Mouse (Mus musculus) limb, embryonic 15.5 days (tissue): Measurements from ENCODE around the gene Gtsf2. TPM values are rescaled to one million over a fixed set of nuclear protein-coding genes. Genes with fewer than 3 reads are reported as not detected.
"Not testable (repeated sequence)": the region's sequence is repeated elsewhere in the genome, so short reads cannot be mapped to it uniquely, and the experiment has no call there.

ENCODE experiments used
- ATAC-seq: fragments of 200-750 bp; cut with Nextera tagmentation; 2 replicates; pipeline ENCODE4 v1.8.0; 2017; ENCODE audit warnings: low read depth, moderate TSS enrichment; ENCODE audit not compliant: insufficient number of reproducible peaks, low FRiP score, low TSS enrichment
- H3K27ac ChIP-seq: fragments of 300-500 bp; sonication (generic); 2 replicates; pipeline ENCODE4 v1.5.1; 2015; ENCODE audit warnings: moderate library complexity, mild to moderate bottlenecking, inconsistent platforms
- H3K27me3 ChIP-seq: fragments of 300-500 bp; sonication (generic); 2 replicates; pipeline ENCODE4 v1.6.1; 2015; ENCODE audit warnings: inconsistent platforms
- H3K36me3 ChIP-seq: fragments of 300-500 bp; sonication (generic); 2 replicates; pipeline ENCODE4 v1.6.1; 2015; ENCODE audit warnings: inconsistent platforms
- H3K4me1 ChIP-seq: fragments of 300-500 bp; sonication (generic); 2 replicates; pipeline ENCODE4 v1.6.1; 2015; ENCODE audit warnings: inconsistent platforms
- H3K4me2 ChIP-seq: fragments of 300-500 bp; sonication (generic); 2 replicates; pipeline ENCODE4 v1.6.1; 2015; ENCODE audit warnings: mild to moderate bottlenecking, inconsistent platforms
- H3K4me3 ChIP-seq: fragments of 300-500 bp; sonication (generic); 2 replicates; pipeline ENCODE4 v1.5.1; 2015; ENCODE audit warnings: mild to moderate bottlenecking, inconsistent platforms
- H3K9ac ChIP-seq: fragments of 300-500 bp; sonication (generic); 2 replicates; pipeline ENCODE4 v1.6.1; 2015; ENCODE audit warnings: inconsistent platforms
- H3K9me3 ChIP-seq: fragments of 300-500 bp; sonication (generic); 2 replicates; pipeline ENCODE4 v1.6.1; 2016; ENCODE audit warnings: inconsistent platforms
- WGBS: fragments of 180-500 bp; shearing (Covaris S2); methylation state at CpG from one replicate; pipeline ENCODE4 v1.1.7; 2015; 5-methylcytosine and 5-hydroxymethylcytosine counted together
- polyA plus RNA-seq: library from polyadenylated mRNA; unstranded; fragments of >200 nt; fragmentation: Nextera tagmentation; extraction: Ambion mirVana; gene quantifications from 2 replicates; pipeline ENCODE4 v1.2.1, GENCODE M21; 2015

Gene Gtsf2
- polyA plus RNA-seq, 1 experiment from 2014 or later = not detected

- ATAC-seq = no peak
- Histone ChIP-seq H3K36me3 (no peaks in the 10 kb centered on the region), H3K4me2 (no peak overlapping the region), H3K4me1 (no peaks in the 10 kb centered on the region), H3K9me3 (no peaks in the 10 kb centered on the region), H3K9ac (no peak overlapping the region), H3K27ac (no peak overlapping the region), H3K27me3 (no peaks in the 10 kb centered on the region), H3K4me3 (no peak overlapping the region)
- WGBS = 77% methylated on average over 7 of the region's 7 CpGs
Observed at GRCm38 (mm10) chr15:103471488-103472194, 23.4 kb upstream of the Gtsf2 start.

GRCm38 (mm10) chr15:103462539-103463261 is 14.4 kb upstream of the Gtsf2 start:
- WGBS = 71% methylated on average over 7 of the region's 7 CpGs
- Histone ChIP-seq H3K27me3 (no peaks in the 10 kb centered on the region), H3K4me3 (no peak overlapping the region), H3K9ac (no peak overlapping the region), H3K4me1 (no peaks in the 10 kb centered on the region), H3K4me2 (no peak overlapping the region), H3K27ac (no peak overlapping the region), H3K36me3 (no peaks in the 10 kb centered on the region), H3K9me3 (no peaks in the 10 kb centered on the region)
- no peak for ATAC-seq

GRCm38 (mm10) chr15:103454449-103454848 is 6.2 kb upstream of the Gtsf2 start:
- Histone ChIP-seq H3K9me3 (no peaks in the 10 kb centered on the region), H3K27ac (no peak overlapping the region), H3K4me1 (no peaks in the 10 kb centered on the region), H3K9ac (no peak overlapping the region), H3K4me2 (no peak overlapping the region), H3K27me3 (no peaks in the 10 kb centered on the region), H3K4me3 (no peak overlapping the region), H3K36me3 (no peaks in the 10 kb centered on the region)
- ATAC-seq = no peak
- 74% methylated on average over 6 of the region's 6 CpGs for WGBS

GRCm38 (mm10) chr15:103453551-103454218 is 5.4 kb upstream of the Gtsf2 start, which contains the start of gene Nckap1l:
Nckap1l (plus strand) TSS chr15:103453794.
- no peak for ATAC-seq
- H3K4me2 ChIP-seq = no peak within 1 kb of the TSS
- H3K9me3 ChIP-seq = no peaks in the 10 kb centered on the region
- no peak within 1 kb of the TSS for H3K9ac ChIP-seq
- no peak within 1 kb of the TSS for H3K4me3 ChIP-seq
- no peaks in the 10 kb centered on the region for H3K4me1 ChIP-seq
- no peaks in the 10 kb centered on the region for H3K36me3 ChIP-seq
- H3K27me3 ChIP-seq = no peaks in the 10 kb centered on the region
- WGBS = 81% methylated on average over 13 of the region's 13 CpGs
- no peak within 1 kb of the TSS for H3K27ac ChIP-seq

- not testable (repeated sequence) for H3K27me3 ChIP-seq, H3K9me3 ChIP-seq, H3K9ac ChIP-seq, H3K27ac ChIP-seq, H3K4me1 ChIP-seq, H3K36me3 ChIP-seq, ATAC-seq, H3K4me2 ChIP-seq, H3K4me3 ChIP-seq
- 72% methylated on average over 4 of the region's 4 CpGs for WGBS
Observed at GRCm38 (mm10) chr15:103445966-103446365, 2.3 kb downstream of the Gtsf2 start.

- Histone ChIP-seq H3K4me3 (no peak within 1 kb of the TSS), H3K4me1 (no peaks in the 10 kb centered on the region), H3K4me2 (no peak within 1 kb of the TSS), H3K9ac (no peak within 1 kb of the TSS), H3K27ac (no peak within 1 kb of the TSS), H3K36me3 (no peaks in the 10 kb centered on the region), H3K9me3 (no peaks in the 10 kb centered on the region), H3K27me3 (no peaks in the 10 kb centered on the region)
- ATAC-seq = no peak
- 90% methylated on average over 16 of the region's 16 CpGs for WGBS
Observed at GRCm38 (mm10) chr15:103430241-103430640, 18.0 kb downstream of the Gtsf2 start, which contains the start of gene Gtsf1. Gtsf1 (minus strand) TSS chr15:103430470.

GRCm38 (mm10) chr15:103427017-103427416 is 21.3 kb downstream of the Gtsf2 start:
- no peak overlapping the region for H3K4me3 ChIP-seq
- H3K9me3 ChIP-seq = no peaks in the 10 kb centered on the region
- H3K4me2 ChIP-seq = no peak overlapping the region
- no peaks in the 10 kb centered on the region for H3K36me3 ChIP-seq
- H3K9ac ChIP-seq = no peak overlapping the region
- no peak overlapping the region for H3K27ac ChIP-seq
- no peaks in the 10 kb centered on the region for H3K4me1 ChIP-seq
- 36% methylated on average over 2 of the region's 2 CpGs for WGBS
- no peaks in the 10 kb centered on the region for H3K27me3 ChIP-seq
- ATAC-seq = no peak

GRCm38 (mm10) chr15:103405586-103405985 is 42.7 kb downstream of the Gtsf2 start:
- H3K9me3 ChIP-seq, H3K4me1 ChIP-seq, H3K9ac ChIP-seq, ATAC-seq, H3K27me3 ChIP-seq, H3K36me3 ChIP-seq, H3K27ac ChIP-seq, H3K4me3 ChIP-seq, H3K4me2 ChIP-seq: not testable (repeated sequence)
- WGBS = 81% methylated on average over 3 of the region's 3 CpGs

- H3K9me3 ChIP-seq = no peaks in the 10 kb centered on the region
- no peak overlapping the region for H3K27ac ChIP-seq
- ATAC-seq = no peak
- H3K4me1 ChIP-seq = no peaks in the 10 kb centered on the region
- WGBS = 92% methylated on average over 5 of the region's 5 CpGs
- no peak overlapping the region for H3K4me3 ChIP-seq
- no peaks in the 10 kb centered on the region for H3K36me3 ChIP-seq
- no peaks in the 10 kb centered on the region for H3K27me3 ChIP-seq
- no peak overlapping the region for H3K9ac ChIP-seq
- H3K4me2 ChIP-seq = no peak overlapping the region
Observed at GRCm38 (mm10) chr15:103401361-103401760, 46.9 kb downstream of the Gtsf2 start.

- Histone ChIP-seq H3K36me3 (no peaks in the 10 kb centered on the region), H3K4me2 (no peak overlapping the region), H3K27me3 (no peaks in the 10 kb centered on the region), H3K27ac (no peak overlapping the region), H3K9ac (no peak overlapping the region), H3K4me3 (no peak overlapping the region), H3K4me1 (no peaks in the 10 kb centered on the region), H3K9me3 (no peaks in the 10 kb centered on the region)
- ATAC-seq = no peak
Observed at GRCm38 (mm10) chr15:103393577-103393976, 54.7 kb downstream of the Gtsf2 start.
